In the genomic region with DNA sequence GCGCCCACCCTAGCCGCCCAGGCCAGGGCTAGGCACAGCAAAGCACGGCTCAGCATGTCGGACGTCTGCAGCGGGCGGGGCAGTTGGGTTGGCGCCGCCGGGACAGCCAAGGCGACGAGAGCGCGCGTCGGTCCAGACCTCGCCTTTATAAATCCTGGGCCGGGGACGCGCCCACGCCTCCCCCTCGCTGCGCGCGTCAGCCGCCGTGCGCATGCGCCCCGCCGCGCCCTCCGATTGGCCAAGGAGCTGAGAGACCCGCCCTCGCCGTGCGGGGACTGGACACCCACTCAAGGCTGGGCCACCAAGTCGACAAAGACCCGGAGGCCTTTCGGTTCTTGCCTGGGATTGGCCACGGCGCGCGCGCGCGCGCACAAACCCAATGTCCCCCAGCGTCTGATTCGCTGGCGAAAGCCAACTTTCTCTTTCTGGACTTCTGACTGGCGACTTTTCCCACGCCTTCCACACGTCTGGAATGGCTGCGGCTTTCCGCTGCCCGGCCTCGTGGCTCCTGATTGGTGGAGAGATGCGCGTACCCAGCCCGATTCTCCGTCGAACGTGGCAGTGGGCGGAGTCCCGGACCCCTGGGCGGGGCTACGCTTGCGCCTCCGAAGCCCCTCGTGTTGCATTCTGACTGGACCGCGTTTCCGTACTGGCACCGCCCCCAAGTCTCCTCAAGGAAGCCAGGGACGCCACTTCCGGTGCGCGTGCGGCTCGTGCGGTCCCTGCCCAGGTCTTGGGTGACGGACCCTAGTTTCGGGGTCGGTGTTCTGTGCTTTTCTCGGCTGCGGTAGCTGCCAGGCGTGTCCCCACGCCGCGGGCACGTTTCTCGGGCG, we compare ENCODE assay signal across 8 mouse cellular contexts. TPM values are rescaled to one million over a fixed set of nuclear protein-coding genes. Genes with fewer than 3 reads are reported as not detected.
DNase-seq lines count a peak whose midpoint lies in the region; ATAC-seq lines count a peak whose summit lies in the region.

Gene P4hb (minus strand): TSS at position 502 of the 833 bp plus-strand sequence.

- peak; percentile 83 for ATAC-seq in inflammation-experienced regulatory T-cells, adult 6 months
- ATAC-seq in megakaryocyte-erythroid progenitor cell, adult 5-6 weeks (replicated peaks; ENCODE audit: low FRiP score, low TSS enrichment, poor library complexity, severe bottlenecking): peak; percentile 87

- DNase-seq in adrenal gland, adult (ENCODE audit: inconsistent age in 2 of 2, low spot score in 1 of 2): peak; percentile 100
- peak; percentile 99 for DNase-seq in embryo, embryonic 10.5 days (ENCODE audit: low spot score)
- DNase-seq in gastrocnemius, postnatal 14 days: peak; percentile 100
- DNase-seq in left cerebral cortex, postnatal 10 days (ENCODE audit: extremely low spot score in 1 of 2, low spot score in 2 of 2): peak; percentile 100
- DNase-seq in right cerebral cortex, postnatal 25 days: peak; percentile 100
- DNase-seq in urinary bladder, postnatal 4 days (ENCODE audit: low spot score in 2 of 2): peak; percentile 100

- intact Hi-C loops in gastrocnemius, postnatal 14 days (cut with DNase I; ENCODE audit: low total_unique reads): no loop called here
- intact Hi-C loops in left cerebral cortex, postnatal 10 days (cut with DNase I): loop anchor here (2.0 kb wide), 1 partner anchor 54 kb away; no protein-coding TSS in a partner anchor

RNA-seq across cellular contexts. Expression of gene P4hb, which starts in this region (rescaled TPM):
- 100 to 1,000 TPM; 264 to 301 TPM for total RNA-seq in gastrocnemius, postnatal 14 days (2021)
- polyA plus RNA-seq in inflammation-experienced regulatory T-cells, adult 6 months (2017; shearing (Covaris generic)): 100 to 1,000 TPM; 135 to 164 (median 149) TPM
- 100 to 1,000 TPM; 136 to 138 TPM for total RNA-seq in left cerebral cortex, postnatal 10 days (2021)
- total RNA-seq in megakaryocyte-erythroid progenitor cell, adult 5-6 weeks (2014; fragmentation: Nextera tagmentation): 236 and 270 TPM in 2 replicates
- total RNA-seq in megakaryocyte-erythroid progenitor cell, adult 5-6 weeks (2017): 334 and 373 TPM in 2 replicates

Comparison
In these comparisons a context has a peak if more than half of its experiments do, and no peak if none do; other contexts are left out.
1. Peak in every context shown above with its lines: DNase-seq and ATAC-seq.